Mouse (Mus musculus): ENCODE results near the gene Wsb2.

DNA sequence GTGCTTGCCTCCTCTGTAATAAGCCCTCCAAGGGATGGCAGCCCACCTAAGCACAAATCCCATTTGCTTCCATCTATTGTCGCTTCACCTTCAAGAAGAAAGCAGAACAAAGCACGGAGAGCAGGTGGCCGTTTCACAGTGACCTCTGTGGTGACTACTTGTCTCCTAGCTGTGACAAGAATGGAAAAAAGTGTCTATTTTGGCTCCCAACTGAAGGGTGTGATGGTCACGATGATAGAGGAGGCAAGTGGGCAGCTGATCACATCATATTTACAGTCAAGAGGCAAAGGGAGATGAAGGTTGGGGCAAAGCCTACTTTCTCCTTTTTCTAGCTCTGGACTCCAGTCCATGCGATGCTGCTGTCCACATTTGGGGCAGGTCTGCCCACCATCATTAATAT lies 38.7 kb downstream of the Wsb2 start:
- TF ChIP-seq CTCF (IDR thresholded peaks at IDR 0.05; ENCODE audit: low read depth) (no peak), EP300 (IDR thresholded peaks at IDR 0.05; ENCODE audit: low read depth) (no peak)
